Mouse (Mus musculus): Measurements from ENCODE around the gene Opcml.

Gene Opcml

DNA sequence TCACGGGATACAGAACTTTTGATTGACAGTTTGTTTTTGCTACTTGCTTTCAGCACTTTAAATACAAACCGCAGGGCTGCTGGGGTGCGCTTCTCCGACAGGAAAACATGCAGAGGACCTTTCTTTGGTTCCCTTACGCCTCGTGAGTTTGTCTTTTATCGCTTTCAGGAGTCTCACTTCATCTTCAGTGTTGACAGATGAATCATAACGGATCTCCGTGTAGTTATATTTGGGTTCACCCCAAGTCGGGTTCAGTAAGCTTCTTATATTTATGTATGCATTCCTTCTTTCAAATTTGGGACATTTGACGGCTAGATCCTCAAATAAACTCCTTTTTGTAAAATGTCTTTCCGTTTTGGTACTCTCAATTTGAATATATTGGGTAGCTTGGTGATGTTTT is 632.8 kb downstream of the Opcml start:
- no peak for DNase-seq (ENCODE audit: low read depth, low spot score)

GRCm38 (mm10) chr9:28432159-28432558 is 641.6 kb downstream of the Opcml start:
- no peak for DNase-seq (ENCODE audit: low read depth, low spot score)

GRCm38 (mm10) chr9:28438752-28439151 is 648.2 kb downstream of the Opcml start:
- DNase-seq (ENCODE audit: low read depth, low spot score) = no peak

- DNase-seq (ENCODE audit: low read depth, low spot score) = no peak
Observed at GRCm38 (mm10) chr9:28439433-28440191, 649.0 kb downstream of the Opcml start.

DNA sequence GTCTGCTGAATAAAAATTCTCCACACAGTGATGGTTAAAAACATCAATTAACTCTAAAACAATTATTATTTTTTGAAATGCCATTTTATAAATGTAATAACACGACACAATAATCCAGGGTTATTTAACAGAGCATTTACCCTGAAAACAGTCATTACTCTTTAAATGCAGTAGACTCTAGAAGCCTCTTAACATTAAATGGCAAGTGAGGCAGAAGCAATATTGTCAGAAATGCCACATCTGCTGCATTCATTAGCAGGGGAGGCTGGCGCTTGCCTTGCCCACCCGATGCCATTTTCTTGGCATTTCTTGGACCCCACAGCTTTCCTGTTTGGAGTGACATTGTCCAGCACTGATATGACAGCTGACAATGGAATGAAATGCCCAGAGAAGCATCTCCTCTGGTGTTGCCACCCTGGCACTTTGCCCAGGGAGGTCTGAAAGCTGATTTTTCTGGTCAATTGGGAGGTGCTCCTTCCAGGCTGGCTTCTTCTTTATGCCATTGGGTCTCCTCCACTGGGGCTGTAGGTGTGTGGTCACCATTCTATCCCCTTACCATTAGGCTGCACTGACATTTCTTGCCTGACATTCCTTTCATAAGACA is 649.7 kb downstream of the Opcml start:
- no peak for DNase-seq (ENCODE audit: low read depth, low spot score)

DNA sequence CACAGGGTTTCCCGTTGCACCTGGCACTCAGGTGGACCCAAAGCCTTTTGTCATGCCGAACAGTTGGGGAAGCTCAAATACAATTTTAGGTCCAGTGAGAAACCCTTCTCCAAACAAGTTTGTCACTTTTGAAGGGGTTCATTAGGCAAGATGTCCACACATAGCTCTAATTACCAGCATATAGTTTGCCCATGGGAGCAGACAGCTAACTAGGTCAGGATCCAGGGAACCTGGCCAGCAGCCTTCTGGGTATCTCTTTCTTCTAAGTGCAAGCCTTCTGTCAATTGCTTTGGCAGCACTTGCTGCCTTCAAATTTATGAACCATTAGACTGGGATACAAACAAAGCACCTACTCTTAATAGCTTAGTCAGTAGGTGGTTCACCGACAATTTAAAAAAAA is 653.9 kb downstream of the Opcml start:
- no peak for DNase-seq (ENCODE audit: low read depth, low spot score)

DNA sequence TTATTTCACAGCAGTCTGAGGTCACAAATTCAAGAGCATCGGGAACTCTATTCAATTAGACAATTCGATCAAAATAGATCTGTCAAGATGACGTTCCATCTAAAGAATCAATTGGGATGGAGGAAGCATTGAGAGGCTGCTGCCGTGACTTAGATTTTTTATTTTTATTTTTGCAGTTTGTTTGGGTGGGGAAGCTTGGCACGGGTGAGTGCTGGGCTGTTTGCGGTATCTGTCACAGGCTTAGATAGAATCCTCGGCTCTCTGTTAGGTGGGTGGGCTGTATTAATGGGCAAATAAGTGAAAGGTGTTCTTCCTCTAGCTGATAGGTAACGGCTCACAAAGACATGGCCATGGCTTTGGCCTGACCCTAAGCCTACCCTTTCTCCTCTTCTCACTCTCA is 654.4 kb downstream of the Opcml start:
- no peak for DNase-seq (ENCODE audit: low read depth, low spot score)

GRCm38 (mm10) chr9:28445863-28446262 is 655.3 kb downstream of the Opcml start:
- no peak for DNase-seq (ENCODE audit: low read depth, low spot score)

- no peak for DNase-seq (ENCODE audit: low read depth, low spot score)
Observed at GRCm38 (mm10) chr9:28446278-28447064, 655.9 kb downstream of the Opcml start.

GRCm38 (mm10) chr9:28452509-28452908 is 661.9 kb downstream of the Opcml start:
- DNase-seq (ENCODE audit: low read depth, low spot score) = no peak

DNA sequence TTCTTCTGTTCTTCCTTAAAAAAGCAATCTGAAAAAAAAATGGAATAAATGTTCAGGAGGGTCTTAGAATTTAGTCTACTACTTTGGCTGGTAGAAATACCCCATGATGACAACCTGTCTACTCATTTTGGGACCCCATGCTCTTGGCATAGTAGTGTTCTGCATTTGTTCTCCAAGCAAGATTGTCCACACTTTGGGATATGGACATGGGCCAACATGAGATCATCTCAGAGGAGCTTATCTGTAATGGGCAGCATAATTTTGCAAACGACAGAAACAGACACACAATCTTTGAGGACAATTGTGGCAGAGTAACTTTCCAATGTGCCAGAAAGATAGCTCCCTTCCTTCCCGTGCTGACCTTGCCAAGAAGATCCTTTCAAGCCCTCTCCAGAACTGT is 662.5 kb downstream of the Opcml start:
- DNase-seq (ENCODE audit: low read depth, low spot score) = no peak

DNA sequence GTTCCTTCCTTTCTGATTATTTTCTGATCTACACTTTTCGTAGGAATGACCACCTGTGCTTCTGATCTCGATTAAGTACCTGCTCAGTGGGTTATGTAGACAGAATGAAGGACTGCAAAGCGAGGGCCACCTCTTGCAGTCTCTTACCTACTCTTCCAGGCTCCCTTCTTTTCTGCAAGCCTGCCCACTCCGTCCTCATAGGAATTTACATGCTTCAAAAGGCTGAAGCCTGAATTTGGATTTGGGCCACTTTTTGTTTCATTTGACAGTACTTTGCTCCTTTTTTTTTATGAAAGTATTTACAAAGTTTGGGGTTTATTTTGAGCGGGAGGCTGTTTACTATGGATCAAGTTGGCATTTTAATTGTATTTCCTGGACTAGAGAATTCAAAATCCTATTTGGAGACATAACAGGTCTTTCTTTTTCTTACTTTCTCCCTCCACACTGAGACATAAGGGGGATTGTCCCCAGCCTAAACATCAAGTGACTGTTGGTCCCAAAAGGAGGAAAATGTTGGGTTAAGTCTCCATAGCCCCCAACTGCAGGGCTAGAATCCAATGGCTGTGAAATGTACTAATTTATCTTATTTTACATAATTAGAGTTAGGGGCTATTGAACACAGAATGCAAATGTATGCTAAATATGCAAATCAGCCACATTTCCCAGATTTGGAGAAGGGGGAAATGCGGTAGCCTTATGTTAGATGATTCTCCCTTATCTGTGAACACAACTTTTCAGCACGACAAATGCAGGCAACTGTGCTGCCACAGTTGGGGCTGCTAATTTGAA is 667.6 kb downstream of the Opcml start:
- DNase-seq (ENCODE audit: low read depth, low spot score) = no peak

DNA sequence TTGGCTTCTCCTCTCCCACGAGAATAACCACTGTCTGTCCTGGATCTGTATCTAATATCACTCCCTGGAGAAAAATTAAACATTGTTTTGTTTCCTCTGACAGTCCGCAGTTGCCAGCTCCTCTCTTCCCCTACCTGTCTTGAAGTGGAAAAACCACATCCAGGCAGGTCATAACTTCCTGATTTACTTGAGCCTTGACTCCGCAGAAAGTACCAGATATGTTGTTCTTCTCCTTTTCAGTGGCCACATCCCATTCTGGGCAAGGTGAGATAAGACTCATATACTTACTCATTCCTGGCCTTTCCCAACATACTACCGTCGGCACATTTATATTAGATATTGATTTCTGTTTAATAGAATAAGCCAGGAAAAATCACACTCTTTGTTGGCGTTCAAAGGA is 673.0 kb downstream of the Opcml start:
- DNase-seq (ENCODE audit: low read depth, low spot score) = no peak

GRCm38 (mm10) chr9:28469419-28469818 is 678.8 kb downstream of the Opcml start:
- DNase-seq (ENCODE audit: low read depth, low spot score) = no peak

DNA sequence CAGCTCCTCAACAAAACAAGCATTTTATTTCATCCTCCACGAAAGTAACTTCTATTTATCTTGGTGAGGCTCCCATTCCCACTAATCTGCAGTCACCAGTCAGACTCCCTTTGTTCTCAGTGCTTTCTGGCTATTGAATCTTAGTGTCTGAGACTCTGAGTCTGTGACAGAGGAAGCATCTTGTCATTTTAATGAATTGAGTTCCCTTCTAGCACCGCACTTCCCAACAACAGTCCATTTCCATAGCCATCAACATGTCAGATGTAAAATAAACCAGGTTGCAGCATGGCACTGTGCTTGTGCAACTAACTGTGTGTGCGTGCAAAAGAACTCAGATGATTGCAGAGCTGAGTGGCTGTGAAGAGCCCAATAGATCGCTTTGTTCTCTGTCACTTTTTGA is 680.9 kb downstream of the Opcml start:
- DNase-seq (ENCODE audit: low read depth, low spot score) = no peak

DNA sequence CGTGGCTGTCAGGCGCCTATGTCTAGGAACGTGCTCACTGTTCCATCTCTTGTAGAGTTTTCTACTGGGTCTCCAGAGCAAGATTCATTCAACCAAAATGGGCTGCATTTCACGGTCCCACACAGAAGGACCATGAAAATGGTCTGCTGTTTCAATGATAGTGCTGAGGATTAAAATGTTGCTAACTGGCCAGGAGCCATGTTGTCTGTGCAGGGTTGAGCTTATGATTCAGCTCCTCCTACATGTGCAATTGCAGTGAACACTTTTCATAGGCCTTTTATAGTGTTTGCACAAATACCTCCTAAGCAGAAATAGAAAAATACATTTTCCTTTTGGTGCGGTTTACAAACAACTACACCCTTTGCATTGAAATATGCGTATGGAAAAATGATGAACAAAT is 684.0 kb downstream of the Opcml start:
- DNase-seq (ENCODE audit: low read depth, low spot score) = no peak

GRCm38 (mm10) chr9:28481261-28481660 is 690.7 kb downstream of the Opcml start:
- DNase-seq (ENCODE audit: low read depth, low spot score) = no peak

DNA sequence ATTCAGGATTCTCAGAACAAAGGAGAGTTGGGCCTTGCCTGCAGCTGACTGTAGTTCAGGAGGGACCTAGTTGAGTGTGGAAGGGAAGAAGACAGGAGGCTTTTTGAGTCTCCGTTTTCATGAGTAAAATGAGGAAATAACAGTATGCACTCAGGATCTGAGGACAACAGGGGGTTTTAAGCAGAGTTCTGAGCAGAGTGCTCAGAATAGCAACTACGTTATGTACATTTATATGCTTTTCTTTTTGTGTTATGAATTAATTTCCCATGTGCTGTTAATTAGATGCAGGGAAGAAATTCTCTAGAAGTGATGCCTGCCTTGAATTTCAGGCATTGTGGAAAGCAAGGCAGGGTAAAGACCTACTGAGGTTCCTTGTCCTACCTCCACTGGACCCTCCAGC is 697.9 kb downstream of the Opcml start:
- no peak for DNase-seq (ENCODE audit: low read depth, low spot score)

- no peak for DNase-seq (ENCODE audit: low read depth, low spot score)
Observed at GRCm38 (mm10) chr9:28489828-28490227, 699.3 kb downstream of the Opcml start.

GRCm38 (mm10) chr9:28490410-28490809 is 699.8 kb downstream of the Opcml start:
- no peak for DNase-seq (ENCODE audit: low read depth, low spot score)

- DNase-seq (ENCODE audit: low read depth, low spot score) = no peak
Observed at GRCm38 (mm10) chr9:28499841-28500794, 709.5 kb downstream of the Opcml start.
